Mouse (Mus musculus) forebrain, embryonic 16.5 days (tissue): Measurements from ENCODE around the gene Suz12. TPM values are rescaled to one million over a fixed set of nuclear protein-coding genes. Genes with fewer than 3 reads are reported as not detected.

ENCODE experiments used
- ATAC-seq: fragments of 200-750 bp; cut with Nextera tagmentation; 2 replicates; pipeline ENCODE4 v1.8.0; 2017; ENCODE audit warnings: mild to moderate bottlenecking, moderate library complexity
- H3K27ac ChIP-seq: fragments of 300-500 bp; sonication (generic); 2 replicates; pipeline ENCODE4 v1.5.1; 2014; ENCODE audit warnings: low read length, control low read depth
- H3K27me3 ChIP-seq: fragments of 300-500 bp; sonication (generic); replicated peaks from 2 replicates; pipeline ENCODE4 v1.6.1; 2014; ENCODE audit warnings: low read length; ENCODE audit not compliant: control insufficient read depth, insufficient read depth
- H3K36me3 ChIP-seq: fragments of 300-500 bp; sonication (generic); 2 replicates; pipeline ENCODE4 v1.6.1; 2014; ENCODE audit not compliant: control insufficient read depth, insufficient read depth
- H3K4me1 ChIP-seq: fragments of 300-500 bp; sonication (generic); replicated peaks from 2 replicates; pipeline ENCODE4 v1.6.1; 2014; ENCODE audit warnings: low read length; ENCODE audit not compliant: control insufficient read depth, insufficient read depth
- H3K4me2 ChIP-seq: fragments of 300-500 bp; sonication (generic); 2 replicates; pipeline ENCODE4 v1.6.1; 2014; ENCODE audit warnings: mild to moderate bottlenecking, low read length, control low read depth
- H3K4me3 ChIP-seq: fragments of 300-500 bp; sonication (generic); replicated peaks from 2 replicates; pipeline ENCODE4 v1.5.1; 2014; ENCODE audit warnings: mild to moderate bottlenecking, low read length, control low read depth
- H3K9ac ChIP-seq: fragments of 300-500 bp; sonication (generic); replicated peaks from 2 replicates; pipeline ENCODE4 v1.6.1; 2014; ENCODE audit warnings: low read depth, low read length, control low read depth
- H3K9me3 ChIP-seq: fragments of 300-500 bp; sonication (generic); 2 replicates; pipeline ENCODE4 v1.6.1; 2016; ENCODE audit warnings: low read length; ENCODE audit not compliant: control insufficient read depth
- WGBS: fragments of 180-500 bp; shearing (Covaris S2); extraction: QIAGEN DNeasy Blood & Tissue Kit; methylation state at CpG from one replicate; pipeline ENCODE4 v1.1.7; 2014; 5-methylcytosine and 5-hydroxymethylcytosine counted together
- polyA plus RNA-seq: library from polyadenylated mRNA; unstranded; fragments of >200 nt; fragmentation: Nextera tagmentation; extraction: Ambion mirVana; gene quantifications from 2 replicates; pipeline ENCODE4 v1.2.1, GENCODE M21; 2015

Suz12 gene
- polyA plus RNA-seq, 1 experiment from 2014 or later: 19.2 TPM

- Histone ChIP-seq H3K9ac (no peak overlapping the region), H3K27me3 (no peaks in the 10 kb centered on the region), H3K4me2 (no peak overlapping the region), H3K4me3 (no peak overlapping the region), H3K9me3 (no peaks in the 10 kb centered on the region), H3K36me3 (no peaks in the 10 kb centered on the region), H3K4me1 (peaks cover 10% of the 10 kb centered on the region), H3K27ac (no peak overlapping the region)
- 13% methylated on average over 1 of the region's 1 CpGs for WGBS
- ATAC-seq: no peak
Measured at GRCm38 (mm10) chr11:80078831-80079230, 85.9 kb downstream of the Suz12 start.

GRCm38 (mm10) chr11:80079751-80080150 lies 86.8 kb downstream of the Suz12 start:
- H3K4me1 ChIP-seq: peaks cover 10% of the 10 kb centered on the region
- no peaks in the 10 kb centered on the region for H3K27me3 ChIP-seq
- no peak for ATAC-seq
- H3K36me3 ChIP-seq: no peaks in the 10 kb centered on the region
- H3K4me3 ChIP-seq: peak overlapping the region; percentile 89
- 71% methylated on average over 6 of the region's 6 CpGs for WGBS
- H3K27ac ChIP-seq: no peak overlapping the region
- H3K9ac ChIP-seq: no peak overlapping the region
- no peaks in the 10 kb centered on the region for H3K9me3 ChIP-seq
- H3K4me2 ChIP-seq: peak overlapping the region; percentile 83

GRCm38 (mm10) chr11:80080381-80080825 lies 87.5 kb downstream of the Suz12 start:
- peak overlapping the region; percentile 72 for H3K27ac ChIP-seq
- H3K4me2 ChIP-seq: peak overlapping the region; percentile 83
- H3K27me3 ChIP-seq: no peaks in the 10 kb centered on the region
- peak overlapping the region; percentile 89 for H3K4me3 ChIP-seq
- no peaks in the 10 kb centered on the region for H3K36me3 ChIP-seq
- H3K9me3 ChIP-seq: no peaks in the 10 kb centered on the region
- peak overlapping the region; percentile 87 for H3K9ac ChIP-seq
- under 1% methylated on average over 31 of the region's 32 CpGs for WGBS
- H3K4me1 ChIP-seq: peaks cover 10% of the 10 kb centered on the region
- no peak; the same call in 1 of the 2 replicates for ATAC-seq

GRCm38 (mm10) chr11:80080826-80081728 lies 88.2 kb downstream of the Suz12 start, which contains the start of gene Crlf3:
TSS of gene Crlf3 (minus strand) at chr11:80080991.
- 6% methylated on average over 44 of the region's 55 CpGs for WGBS
- H3K4me2 ChIP-seq: peak within 1 kb of the TSS; percentile 83
- peak within 1 kb of the TSS; percentile 87 for H3K9ac ChIP-seq
- H3K36me3 ChIP-seq: no peaks in the 10 kb centered on the region
- H3K4me3 ChIP-seq: peak within 1 kb of the TSS; percentile 89
- peaks cover 10% of the 10 kb centered on the region for H3K4me1 ChIP-seq
- no peaks in the 10 kb centered on the region for H3K27me3 ChIP-seq
- no peaks in the 10 kb centered on the region for H3K9me3 ChIP-seq
- peak within 1 kb of the TSS; percentile 72 for H3K27ac ChIP-seq
- peak; percentile 94 for ATAC-seq

GRCm38 (mm10) chr11:80081786-80082319 lies 88.9 kb downstream of the Suz12 start:
- Histone ChIP-seq H3K4me2 (no peak overlapping the region), H3K27me3 (no peaks in the 10 kb centered on the region), H3K4me1 (peaks cover 10% of the 10 kb centered on the region)

More at GRCm38 (mm10) chr11:80081786-80082319, 88.9 kb downstream of the Suz12 start:
- Histone ChIP-seq H3K9me3 (no peaks in the 10 kb centered on the region), H3K27ac (no peak overlapping the region), H3K36me3 (no peaks in the 10 kb centered on the region), H3K4me3 (no peak overlapping the region), H3K9ac (no peak overlapping the region)
- no peak for ATAC-seq
- WGBS: 84% methylated on average over 7 of the region's 7 CpGs

Other genes with a start within 250 kb of the Suz12 start
- gene Utp6, start 30.7 kb upstream of the Suz12 start, polyA plus RNA-seq: 49.8 and 57.3 TPM in 2 replicates
- gene Crlf3, start 87.9 kb downstream of the Suz12 start, polyA plus RNA-seq: 15.8 and 22.0 TPM in 2 replicates
- 8.2 and 8.3 TPM in 2 replicates for gene Atad5, start 96.3 kb downstream of the Suz12 start, polyA plus RNA-seq
- gene Tefm, start 149.1 kb downstream of the Suz12 start, polyA plus RNA-seq: 24.9 and 27.2 TPM in 2 replicates
- 2.9 and 3.0 TPM in 2 replicates for gene Adap2, start 161.0 kb downstream of the Suz12 start, polyA plus RNA-seq
- 3.1 and 3.4 TPM in 2 replicates for gene Rnf135, start 190.7 kb downstream of the Suz12 start, polyA plus RNA-seq
- gene Rhot1, start 215.9 kb downstream of the Suz12 start, polyA plus RNA-seq: 79.5 and 82.6 TPM in 2 replicates